Comparison of ENCODE assay signal across 12 mouse cellular contexts in the genomic region with DNA sequence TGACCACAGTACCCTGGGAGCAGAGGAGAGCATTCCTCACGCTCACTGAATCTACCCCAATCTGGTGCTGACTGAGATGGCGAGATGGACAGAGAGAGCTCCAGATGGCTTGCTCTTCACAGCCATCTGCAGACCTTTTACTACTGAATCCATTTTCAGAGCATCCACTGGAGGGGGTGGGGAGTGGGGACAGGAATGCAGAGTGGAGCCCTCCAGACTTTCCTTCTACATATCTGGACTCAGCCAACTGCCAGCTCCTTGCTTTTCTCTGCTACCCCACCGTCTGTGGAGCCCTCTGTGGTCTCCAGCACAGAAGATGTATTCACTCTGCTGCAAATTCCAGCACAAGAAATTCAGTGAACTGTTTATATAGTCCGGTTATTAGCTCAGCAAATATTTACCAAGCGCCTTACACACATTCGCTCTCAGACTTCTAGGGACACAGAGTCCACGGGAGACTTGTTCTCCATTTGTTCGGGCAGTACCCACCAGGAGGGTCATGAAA. TPM values are rescaled to one million over a fixed set of nuclear protein-coding genes. Genes with fewer than 3 reads are reported as not detected.
DNase-seq lines count a peak whose midpoint lies in the region; ATAC-seq lines count a peak whose summit lies in the region.
"Had no signal": no experiment of that assay in that cellular context is flagged by ENCODE, and none has a peak within 500 bp of the region (broad histone marks: within the 10 kb centered on the region; RNA-seq: fewer than 3 reads in every experiment).

No protein-coding gene starts in this region.

- 0 out of 2 replicates have a peak, but pooled peaks cover 4% of the 10 kb centered on the region for H3K4me1 ChIP-seq in heart, embryonic 13.5 days
- H3K4me1 ChIP-seq in neural tube, embryonic 13.5 days (replicated peaks): peaks cover 8% of the 10 kb centered on the region
- H3K4me1 ChIP-seq in limb, embryonic 12.5 days (replicated peaks): peaks cover 9% of the 10 kb centered on the region

- H3K27me3 ChIP-seq in heart, embryonic 13.5 days (replicated peaks): no peaks in the 10 kb centered on the region
- H3K27me3 ChIP-seq in neural tube, embryonic 13.5 days: no peaks in the 10 kb centered on the region
- no peaks in the 10 kb centered on the region for H3K27me3 ChIP-seq in limb, embryonic 12.5 days

- WGBS in heart, embryonic 13.5 days: 77% methylated on average over 8 of the region's 8 CpGs
- 83% methylated on average over 8 of the region's 8 CpGs for WGBS in neural tube, embryonic 13.5 days
- WGBS in limb, embryonic 12.5 days: 82% methylated on average over 8 of the region's 8 CpGs

- no peak overlapping the region for H3K9ac ChIP-seq in heart, embryonic 13.5 days
- H3K9ac ChIP-seq in neural tube, embryonic 13.5 days: no peak overlapping the region
- no peak overlapping the region for H3K9ac ChIP-seq in limb, embryonic 12.5 days (replicated peaks)

- H3K27ac ChIP-seq in heart, embryonic 13.5 days (replicated peaks): 0 out of 2 replicates have a peak overlapping the region, but pooled peaks have one; percentile 12
- 0 out of 2 replicates have a peak overlapping the region, but pooled peaks have one; percentile 18 for H3K27ac ChIP-seq in neural tube, embryonic 13.5 days (replicated peaks)
- H3K27ac ChIP-seq in limb, embryonic 12.5 days: peak overlapping the region; percentile 68

- ATAC-seq in heart, embryonic 13.5 days (ENCODE audit: extremely low read depth, insufficient number of reproducible peaks, low FRiP score, low TSS enrichment): no peak
- ATAC-seq in neural tube, embryonic 13.5 days (ENCODE audit: low read depth): no peak
- ATAC-seq in limb, embryonic 12.5 days (ENCODE audit: insufficient number of reproducible peaks, insufficient read depth, low FRiP score, low TSS enrichment, low read depth): 0 out of 2 replicates have a peak, but pooled peaks have one; percentile 59
- ATAC-seq: CD4-positive, CD25-positive, alpha-beta regulatory T cell, adult 4 months had no signal

- H3K4me2 ChIP-seq in heart, embryonic 13.5 days: no peak overlapping the region
- H3K4me2 ChIP-seq in neural tube, embryonic 13.5 days: no peak overlapping the region
- H3K4me2 ChIP-seq in limb, embryonic 12.5 days: no peak overlapping the region

- no peaks in the 10 kb centered on the region for H3K9me3 ChIP-seq in heart, embryonic 13.5 days
- H3K9me3 ChIP-seq in neural tube, embryonic 13.5 days: no peaks in the 10 kb centered on the region
- no peaks in the 10 kb centered on the region for H3K9me3 ChIP-seq in limb, embryonic 12.5 days

- H3K4me3 ChIP-seq in heart, embryonic 13.5 days: no peak overlapping the region
- H3K4me3 ChIP-seq in neural tube, embryonic 13.5 days: no peak overlapping the region
- no peak overlapping the region for H3K4me3 ChIP-seq in limb, embryonic 12.5 days (replicated peaks)

- no peak for DNase-seq in heart, adult 9 months (ENCODE audit: low spot score in 2 of 2)
- no peak for DNase-seq in neural tube, embryonic 10.5 days (ENCODE audit: extremely low spot score, low spot score)
- DNase-seq in layer of hippocampus, postnatal 36 days: no peak
- DNase-seq in embryo, embryonic 11 days: no peak
- no peak for DNase-seq in B cell, adult 2 months
- DNase-seq: kidney, postnatal 14 days; lung, postnatal 14 days; right cerebral cortex, adult 18-20 months had no signal

- peaks cover 52% of the 10 kb centered on the region for H3K36me3 ChIP-seq in heart, embryonic 13.5 days
- H3K36me3 ChIP-seq in neural tube, embryonic 13.5 days: peaks cover 14% of the 10 kb centered on the region
- peaks cover 49% of the 10 kb centered on the region for H3K36me3 ChIP-seq in limb, embryonic 12.5 days

RNA-seq across cellular contexts. Expression of gene Tmem209, which starts 32.3 kb away (rescaled TPM):
- polyA plus RNA-seq in heart, embryonic 13.5 days (2015; fragmentation: Nextera tagmentation; extraction: Ambion mirVana): 24.2 and 25.6 TPM in 2 replicates
- polyA plus RNA-seq in neural tube, embryonic 13.5 days (2015; fragmentation: Nextera tagmentation; extraction: Ambion mirVana): 28.3 and 28.4 TPM in 2 replicates
- polyA plus RNA-seq in limb, embryonic 12.5 days (2016; fragmentation: Nextera tagmentation; extraction: Ambion mirVana): 36.4 and 39.9 TPM in 2 replicates
- total RNA-seq in layer of hippocampus, postnatal 36 days (2021): 10 to 100 TPM; 19.2 to 25.2 TPM

RNA-seq across cellular contexts. Expression of gene Ssmem1, which starts 32.4 kb away (rescaled TPM):
- polyA plus RNA-seq in heart, embryonic 13.5 days (2015; fragmentation: Nextera tagmentation; extraction: Ambion mirVana): not detected in 2 replicates
- not detected in 2 replicates for polyA plus RNA-seq in neural tube, embryonic 13.5 days (2015; fragmentation: Nextera tagmentation; extraction: Ambion mirVana)
- 0.50 TPM in 1 of 2 replicates, not detected in the other for polyA plus RNA-seq in limb, embryonic 12.5 days (2016; fragmentation: Nextera tagmentation; extraction: Ambion mirVana)
- total RNA-seq in layer of hippocampus, postnatal 36 days (2021): 1 to 10 TPM in 1 of 2 experiments, under 1 TPM in 1; 0.70 to 1.2 TPM
- polyA plus RNA-seq: CD4-positive, CD25-positive, alpha-beta regulatory T cell, adult 4 months had no signal

Comparison
In these comparisons a context has a peak if more than half of its experiments do, and no peak if none do; other contexts are left out.
1. H3K27ac ChIP-seq: peak in every context shown above with its lines; median percentile 68 in limb, embryonic 12.5 days; 18 in neural tube, embryonic 13.5 days; 12 in heart, embryonic 13.5 days.